Mouse (Mus musculus) stomach, postnatal 0 days (tissue): ENCODE measurements around the gene Pcmt1. TPM values are rescaled to one million over a fixed set of nuclear protein-coding genes. Genes with fewer than 3 reads are reported as not detected.

Experiments
- ATAC-seq: fragments of 200-750 bp; cut with Nextera tagmentation; 2 replicates; pipeline ENCODE4 v1.8.0; 2017; ENCODE audit not compliant: low FRiP score, low TSS enrichment
- DNase-seq: peaks from one replicate; pipeline ENCODE4 v3.0.0-alpha.2; 2016; ENCODE audit warnings: low spot score
- H3K27ac ChIP-seq: fragments of 300-500 bp; sonication (generic); replicated peaks from 2 replicates; pipeline ENCODE4 v1.5.1; 2014; ENCODE audit warnings: mild to moderate bottlenecking, control low read depth
- H3K27me3 ChIP-seq: fragments of 300-500 bp; sonication (generic); 2 replicates; pipeline ENCODE4 v1.6.1; 2014; ENCODE audit warnings: low read length; ENCODE audit not compliant: control insufficient read depth, insufficient read depth
- H3K36me3 ChIP-seq: fragments of 300-500 bp; sonication (generic); 2 replicates; pipeline ENCODE4 v1.6.1; 2014; ENCODE audit warnings: low read length, mixed read lengths; ENCODE audit not compliant: control insufficient read depth, insufficient read depth
- H3K4me1 ChIP-seq: fragments of 300-500 bp; sonication (generic); replicated peaks from 2 replicates; pipeline ENCODE4 v1.6.1; 2014; ENCODE audit warnings: antibody characterized with exemption; ENCODE audit not compliant: control insufficient read depth, insufficient read depth
- H3K4me2 ChIP-seq: fragments of 300-500 bp; sonication (generic); replicated peaks from 2 replicates; pipeline ENCODE4 v1.6.1; 2014; ENCODE audit warnings: low read depth, mild to moderate bottlenecking, control low read depth, moderate library complexity
- H3K4me3 ChIP-seq: fragments of 300-500 bp; sonication (generic); 2 replicates; pipeline ENCODE4 v1.5.1; 2014; ENCODE audit warnings: low read depth, low read length, control low read depth
- H3K9ac ChIP-seq: fragments of 300-500 bp; sonication (generic); 2 replicates; pipeline ENCODE4 v1.6.1; 2014; ENCODE audit warnings: mild to moderate bottlenecking, low read length, control low read depth, mixed read lengths
- H3K9me3 ChIP-seq: fragments of 300-500 bp; sonication (generic); 2 replicates; pipeline ENCODE4 v1.6.1; 2016; ENCODE audit warnings: low read length; ENCODE audit not compliant: control insufficient read depth
- CTCF ChIP-seq: IDR thresholded peaks from 2 replicates; pipeline ENCODE4 v1.5.1; 2016; ENCODE audit warnings: antibody characterized with exemption, low read depth, mild to moderate bottlenecking, moderate library complexity
- EP300 ChIP-seq: optimal IDR thresholded peaks from 2 replicates; pipeline ENCODE3; 2016; ENCODE audit warnings: antibody characterized with exemption
- WGBS: fragments of 180-500 bp; shearing (Covaris S2); extraction: QIAGEN DNeasy Blood & Tissue Kit; methylation state at CpG from one replicate; pipeline ENCODE4 v1.1.7; 2014; 5-methylcytosine and 5-hydroxymethylcytosine counted together
- polyA plus RNA-seq: library from polyadenylated mRNA; unstranded; fragments of >200 nt; fragmentation: Nextera tagmentation; extraction: Ambion mirVana; gene quantifications from 2 replicates; pipeline ENCODE4 v1.2.1, GENCODE M21; 2015

The Pcmt1 gene
- polyA plus RNA-seq, 1 experiment from 2014 or later = 65.7 TPM

DNA sequence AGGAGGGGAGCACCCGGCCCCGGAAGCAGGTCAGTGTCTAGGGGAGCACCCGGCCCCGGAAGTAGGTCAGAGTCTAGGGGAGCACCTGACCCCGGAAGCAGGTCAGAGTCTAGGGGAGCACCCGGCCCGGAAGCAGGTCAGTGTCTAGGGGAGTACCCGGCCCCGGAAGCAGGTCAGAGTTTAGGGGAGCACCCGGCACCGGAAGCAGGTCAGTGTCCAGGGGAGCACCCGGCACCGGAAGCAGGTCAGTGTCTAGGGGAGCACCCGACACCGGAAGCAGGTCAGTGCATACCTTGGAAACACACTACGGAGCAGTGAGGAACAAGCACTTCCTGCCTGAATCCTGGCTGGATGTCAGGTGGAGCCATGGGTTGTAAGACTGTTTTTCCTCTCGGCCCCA is 72.3 kb downstream of the Pcmt1 start:
- no peaks in the 10 kb centered on the region for H3K9me3 ChIP-seq
- H3K27me3 ChIP-seq = no peaks in the 10 kb centered on the region
- H3K4me3 ChIP-seq = no peak overlapping the region
- H3K9ac ChIP-seq = no peak overlapping the region
- ATAC-seq (no peak), DNase-seq (no peak)
- WGBS = 85% methylated on average over 17 of the region's 17 CpGs
- no peaks in the 10 kb centered on the region for H3K36me3 ChIP-seq
- H3K4me1 ChIP-seq = no peaks in the 10 kb centered on the region
- H3K27ac ChIP-seq = no peak overlapping the region
- TF ChIP-seq CTCF = no peak
- TF ChIP-seq EP300 = no peak
- H3K4me2 ChIP-seq = no peak overlapping the region

GRCm38 (mm10) chr10:7606437-7606836 is 74.5 kb downstream of the Pcmt1 start:
- Histone ChIP-seq H3K4me1 (no peaks in the 10 kb centered on the region), H3K9ac (no peak overlapping the region), H3K36me3 (no peaks in the 10 kb centered on the region), H3K27me3 (no peaks in the 10 kb centered on the region), H3K4me3 (no peak overlapping the region), H3K27ac (no peak overlapping the region), H3K4me2 (no peak overlapping the region), H3K9me3 (no peaks in the 10 kb centered on the region)
- WGBS = 84% methylated on average over 2 of the region's 2 CpGs
- TF ChIP-seq EP300 (no peak), CTCF (no peak)
- DNase-seq (no peak), ATAC-seq (no peak)

DNA sequence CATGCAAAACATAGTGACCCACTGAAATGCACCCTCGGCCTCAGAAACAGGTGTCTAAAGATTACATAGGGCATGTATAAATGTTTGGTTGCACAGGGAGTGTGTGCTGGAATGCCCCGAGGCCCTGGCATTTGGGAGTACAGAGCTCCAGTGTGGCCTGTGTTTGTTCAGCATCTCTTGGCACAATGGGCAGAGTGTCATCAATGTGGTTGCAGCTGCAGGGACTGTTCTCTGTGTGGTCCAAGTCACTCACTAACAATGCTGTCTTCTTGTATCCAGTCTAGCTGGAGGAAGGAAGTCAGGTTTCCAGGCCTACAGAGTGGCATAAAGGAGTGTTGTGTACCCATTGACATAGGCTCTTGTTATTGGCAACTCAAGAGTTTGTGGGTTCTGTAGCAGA is 75.8 kb downstream of the Pcmt1 start:
- H3K27ac ChIP-seq = no peak overlapping the region
- ATAC-seq (no peak), DNase-seq (no peak)
- TF ChIP-seq CTCF (no peak), EP300 (no peak)
- H3K36me3 ChIP-seq = no peaks in the 10 kb centered on the region
- no peaks in the 10 kb centered on the region for H3K4me1 ChIP-seq
- H3K9ac ChIP-seq = no peak overlapping the region
- H3K4me3 ChIP-seq = no peak overlapping the region
- no peaks in the 10 kb centered on the region for H3K27me3 ChIP-seq
- no peaks in the 10 kb centered on the region for H3K9me3 ChIP-seq
- H3K4me2 ChIP-seq = no peak overlapping the region
- 57% methylated on average over 2 of the region's 2 CpGs for WGBS

DNA sequence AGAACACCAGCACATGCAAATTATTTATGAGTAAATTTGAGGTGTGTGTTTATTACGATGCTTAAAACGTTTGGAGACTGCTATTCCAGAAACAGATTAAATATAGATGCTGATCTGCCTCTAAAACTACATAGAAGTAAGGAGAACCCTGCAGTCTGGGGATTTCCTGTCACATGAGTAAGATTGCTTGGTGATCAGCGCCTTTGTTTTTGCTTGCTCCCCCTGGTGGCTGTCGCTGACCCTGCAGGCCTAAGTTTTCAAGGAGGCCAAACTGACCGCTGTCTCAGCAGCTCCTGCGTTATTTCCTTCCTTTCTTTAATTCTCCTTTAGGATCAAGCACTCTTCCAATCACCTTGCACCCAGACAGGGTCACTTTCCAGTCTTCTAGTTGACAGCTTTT is 80.3 kb downstream of the Pcmt1 start:
- H3K9me3 ChIP-seq = no peaks in the 10 kb centered on the region
- H3K4me1 ChIP-seq = no peaks in the 10 kb centered on the region
- DNase-seq = peak; percentile 71
- H3K27ac ChIP-seq = no peak overlapping the region
- H3K9ac ChIP-seq = no peak overlapping the region
- no peaks in the 10 kb centered on the region for H3K27me3 ChIP-seq
- no peaks in the 10 kb centered on the region for H3K36me3 ChIP-seq
- TF ChIP-seq CTCF = peak; percentile 91
- TF ChIP-seq EP300 = no peak
- H3K4me2 ChIP-seq = no peak overlapping the region
- ATAC-seq = no peak
- 10% methylated on average over 6 of the region's 6 CpGs for WGBS
- H3K4me3 ChIP-seq = no peak overlapping the region

DNA sequence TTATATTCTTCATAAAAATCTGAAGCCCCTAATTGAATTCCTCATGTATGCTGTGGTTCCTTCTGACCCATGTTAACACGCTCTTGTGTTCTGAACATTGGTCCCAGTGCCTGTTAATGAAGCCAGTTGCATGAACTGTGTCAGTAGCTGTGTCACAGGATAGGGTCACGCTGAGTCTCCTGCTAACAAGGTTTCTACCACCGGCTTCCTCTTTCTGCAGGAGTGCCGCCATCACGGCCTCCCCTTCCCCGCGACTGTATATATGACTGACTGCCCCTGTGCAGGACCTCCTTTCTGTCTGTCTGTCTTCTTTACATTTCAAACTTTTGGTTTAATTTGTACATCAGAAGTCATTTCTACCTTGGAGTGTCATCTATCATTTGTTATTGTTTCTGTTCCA is 82.8 kb downstream of the Pcmt1 start:
- WGBS = 81% methylated on average over 7 of the region's 7 CpGs
- no peak overlapping the region for H3K9ac ChIP-seq
- no peaks in the 10 kb centered on the region for H3K9me3 ChIP-seq
- no peaks in the 10 kb centered on the region for H3K27me3 ChIP-seq
- H3K4me3 ChIP-seq = no peak overlapping the region
- ATAC-seq (no peak), DNase-seq (no peak)
- H3K36me3 ChIP-seq = no peaks in the 10 kb centered on the region
- no peak overlapping the region for H3K27ac ChIP-seq
- no peaks in the 10 kb centered on the region for H3K4me1 ChIP-seq
- no peak overlapping the region for H3K4me2 ChIP-seq
- no peak for TF ChIP-seq CTCF
- TF ChIP-seq EP300 = no peak

DNA sequence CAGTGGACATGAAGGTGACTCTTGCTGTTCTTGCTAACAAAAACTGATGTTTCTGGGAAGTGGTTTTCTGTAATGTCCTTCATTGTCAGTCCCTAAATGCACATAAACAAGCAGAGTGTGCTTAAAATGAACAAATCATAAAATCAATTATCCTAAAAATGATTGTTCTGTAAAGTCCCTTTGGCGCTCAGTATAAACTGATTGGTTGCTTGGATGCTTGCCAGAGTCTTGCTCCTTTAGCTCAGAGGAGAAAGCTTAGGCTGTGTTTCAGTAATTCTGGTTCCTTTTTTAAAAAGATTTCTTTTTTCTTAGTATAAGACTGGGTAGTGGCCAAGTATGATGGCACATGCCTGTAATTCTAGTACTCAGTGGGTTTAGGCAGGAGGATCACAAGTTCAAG is 84.7 kb downstream of the Pcmt1 start:
- ATAC-seq = no peak
- 33% methylated on average over 1 of the region's 1 CpGs for WGBS

More for the DNA sequence above, 84.7 kb downstream of the Pcmt1 start:
- Histone ChIP-seq H3K27ac (no peak overlapping the region), H3K4me2 (no peak overlapping the region), H3K9me3 (no peaks in the 10 kb centered on the region), H3K9ac (no peak overlapping the region), H3K4me1 (no peaks in the 10 kb centered on the region), H3K4me3 (no peak overlapping the region), H3K36me3 (no peaks in the 10 kb centered on the region), H3K27me3 (no peaks in the 10 kb centered on the region)
- TF ChIP-seq EP300 = no peak
- no peak for DNase-seq
